Mouse (Mus musculus) forebrain, embryonic 14.5 days (tissue): ENCODE data around the gene Ext2. TPM values are rescaled to one million over a fixed set of nuclear protein-coding genes. Genes with fewer than 3 reads are reported as not detected.

Source experiments
- ATAC-seq: fragments of 200-750 bp; cut with Nextera tagmentation; 2 replicates; pipeline ENCODE4 v1.8.0; 2017; ENCODE audit warnings: mild to moderate bottlenecking, moderate library complexity
- DNase-seq: peaks from one replicate; pipeline ENCODE4 v3.0.0-alpha.2; 2015; ENCODE audit warnings: low spot score
- H3K27ac ChIP-seq: fragments of 300-500 bp; sonication (generic); 2 replicates; pipeline ENCODE4 v1.5.1; 2014; ENCODE audit warnings: low read depth, mild to moderate bottlenecking, control low read depth, low read length, moderate library complexity
- H3K27me3 ChIP-seq: fragments of 300-500 bp; sonication (generic); replicated peaks from 2 replicates; pipeline ENCODE4 v1.6.1; 2014; ENCODE audit warnings: low read length, control low read depth, mixed read lengths; ENCODE audit not compliant: control insufficient read depth, insufficient read depth
- H3K36me3 ChIP-seq: fragments of 300-500 bp; sonication (generic); 2 replicates; pipeline ENCODE4 v1.6.1; 2014; ENCODE audit warnings: low read length, control low read depth; ENCODE audit not compliant: control insufficient read depth, insufficient read depth
- H3K4me1 ChIP-seq: fragments of 300-500 bp; sonication (generic); 2 replicates; pipeline ENCODE4 v1.6.1; 2014; ENCODE audit warnings: antibody characterized with exemption, low read length, control low read depth; ENCODE audit not compliant: control insufficient read depth, insufficient read depth
- H3K4me2 ChIP-seq: fragments of 300-500 bp; sonication (generic); 2 replicates; pipeline ENCODE4 v1.6.1; 2014; ENCODE audit warnings: mild to moderate bottlenecking, control low read depth, low read length
- H3K4me3 ChIP-seq: fragments of 300-500 bp; sonication (generic); 2 replicates; pipeline ENCODE4 v1.5.1; 2014; ENCODE audit warnings: low read depth, low read length, control low read depth
- H3K9ac ChIP-seq: fragments of 300-500 bp; sonication (generic); 2 replicates; pipeline ENCODE4 v1.6.1; 2014; ENCODE audit warnings: mild to moderate bottlenecking, low read length, control low read depth, moderate library complexity
- H3K9me3 ChIP-seq: fragments of 300-500 bp; sonication (generic); replicated peaks from 2 replicates; pipeline ENCODE4 v1.6.1; 2016; ENCODE audit warnings: low read length, control low read depth, mixed read lengths; ENCODE audit not compliant: control insufficient read depth
- WGBS: fragments of 180-500 bp; shearing (Covaris S2); extraction: QIAGEN DNeasy Blood & Tissue Kit; methylation state at CpG from one replicate; pipeline ENCODE4 v1.1.7; 2014; 5-methylcytosine and 5-hydroxymethylcytosine counted together
- polyA plus RNA-seq: library from polyadenylated mRNA; unstranded; fragments of >200 nt; fragmentation: Nextera tagmentation; extraction: Ambion mirVana; gene quantifications from 2 replicates; pipeline ENCODE4 v1.2.1, GENCODE M21; 2014

Ext2 gene
- polyA plus RNA-seq, 1 experiment from 2014 or later = 53.1 TPM

DNA sequence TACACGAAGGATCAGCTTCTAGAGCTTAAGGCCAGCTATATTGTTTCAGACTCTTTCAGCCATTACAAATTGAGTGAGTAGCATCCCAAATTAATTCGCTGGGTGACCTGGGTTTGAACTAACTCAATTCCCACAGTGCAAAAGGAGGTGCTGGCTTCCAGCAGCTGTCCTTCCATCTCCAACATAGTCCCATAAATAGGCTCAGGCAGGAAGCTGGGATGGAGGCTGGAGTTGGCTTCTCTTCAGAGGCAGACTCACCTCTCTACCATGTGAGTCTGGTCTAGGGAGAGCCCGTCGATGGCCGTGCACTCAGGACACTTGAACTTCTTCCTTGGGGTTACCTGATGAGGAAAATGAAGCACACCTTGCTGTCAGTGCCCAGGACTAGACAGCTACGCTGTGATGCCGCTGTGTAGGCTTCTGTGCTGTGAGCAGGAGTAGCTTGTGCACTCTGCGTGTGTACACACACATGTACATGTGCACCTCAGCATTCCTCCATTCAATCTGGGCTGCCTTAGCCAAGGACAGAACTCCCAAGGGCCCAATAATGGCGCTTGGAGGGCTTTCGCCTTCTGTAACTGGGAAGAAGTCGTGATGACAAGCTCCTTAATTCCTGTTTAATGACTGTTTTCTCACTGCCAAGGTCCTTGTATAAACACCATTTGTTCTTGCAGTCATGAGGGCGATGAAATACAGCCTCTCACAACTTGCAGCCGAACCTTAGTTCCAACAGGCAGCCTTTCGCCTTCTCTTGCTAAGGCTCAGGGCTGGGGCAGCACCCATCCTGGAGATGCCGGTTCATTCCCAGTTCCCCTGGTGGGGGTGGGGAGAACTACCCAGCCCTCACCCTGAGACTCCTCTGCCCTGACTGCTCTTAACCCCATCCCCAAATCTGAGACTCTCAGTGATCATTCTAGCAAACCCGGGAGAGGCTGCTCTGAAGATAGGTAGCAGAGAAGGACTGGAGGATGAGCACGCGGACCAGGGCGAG is 119.1 kb downstream of the Ext2 start:
- Histone ChIP-seq H3K4me3 (no peak overlapping the region), H3K36me3 (peaks cover 21% of the 10 kb centered on the region), H3K4me1 (no peaks in the 10 kb centered on the region), H3K9me3 (no peaks in the 10 kb centered on the region), H3K4me2 (no peak overlapping the region), H3K9ac (no peak overlapping the region), H3K27ac (no peak overlapping the region), H3K27me3 (no peaks in the 10 kb centered on the region)
- DNase-seq (no peak), ATAC-seq (no peak)
- 86% methylated on average over 19 of the region's 19 CpGs for WGBS

- no peak overlapping the region for H3K4me3 ChIP-seq
- H3K4me2 ChIP-seq = no peak overlapping the region
- DNase-seq (no peak), ATAC-seq (no peak)
- H3K9me3 ChIP-seq = no peaks in the 10 kb centered on the region
- H3K9ac ChIP-seq = no peak overlapping the region
- H3K36me3 ChIP-seq = peaks cover 27% of the 10 kb centered on the region
- H3K27ac ChIP-seq = no peak overlapping the region
- WGBS = 97% methylated on average over 2 of the region's 2 CpGs
- H3K27me3 ChIP-seq = no peaks in the 10 kb centered on the region
- no peaks in the 10 kb centered on the region for H3K4me1 ChIP-seq
These were observed 123.0 kb downstream of the Ext2 start for GRCm38 (mm10) chr2:93699346-93699745.

DNA sequence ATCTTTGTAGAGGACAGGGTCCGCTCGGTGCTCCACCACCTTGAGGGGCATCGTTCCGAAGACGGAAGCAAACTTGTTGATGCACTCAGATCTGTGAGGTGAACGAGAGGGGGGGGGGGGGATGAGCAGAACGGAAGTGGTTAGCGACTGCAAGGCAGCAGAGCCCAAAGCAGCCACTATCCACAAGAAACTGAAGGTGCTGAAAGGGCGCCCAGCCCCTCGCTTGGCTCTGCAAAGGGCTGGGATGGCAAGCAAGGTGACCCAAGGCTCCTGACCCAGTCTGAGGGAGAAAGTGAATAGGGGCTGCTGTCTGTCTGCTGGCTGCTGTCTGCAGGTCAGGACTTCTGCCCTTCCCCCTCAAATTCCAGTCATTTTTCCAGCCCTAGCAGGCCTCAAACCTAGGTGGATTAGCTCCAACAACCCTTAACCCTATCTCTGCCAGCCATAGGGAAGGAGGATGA is 126.2 kb downstream of the Ext2 start:
- no peak for DNase-seq
- no peaks in the 10 kb centered on the region for H3K9me3 ChIP-seq
- H3K4me1 ChIP-seq = no peaks in the 10 kb centered on the region
- peaks cover 12% of the 10 kb centered on the region; the same call in 1 of the 2 replicates for H3K36me3 ChIP-seq
- ATAC-seq = no peak
- WGBS = 41% methylated on average over 10 of the region's 10 CpGs
- no peak overlapping the region for H3K9ac ChIP-seq
- no peaks in the 10 kb centered on the region for H3K27me3 ChIP-seq
- no peak overlapping the region for H3K27ac ChIP-seq
- H3K4me3 ChIP-seq = no peak overlapping the region
- no peak overlapping the region for H3K4me2 ChIP-seq

- no peaks in the 10 kb centered on the region for H3K9me3 ChIP-seq
- no peak overlapping the region for H3K9ac ChIP-seq
- H3K27me3 ChIP-seq = no peaks in the 10 kb centered on the region
- no peaks in the 10 kb centered on the region for H3K4me1 ChIP-seq
- DNase-seq (no peak), ATAC-seq (no peak)
- WGBS = 64% methylated on average over 4 of the region's 4 CpGs
- H3K4me2 ChIP-seq = no peak overlapping the region
- peaks cover 12% of the 10 kb centered on the region; the same call in 1 of the 2 replicates for H3K36me3 ChIP-seq
- H3K27ac ChIP-seq = no peak overlapping the region
- H3K4me3 ChIP-seq = no peak overlapping the region
These were observed 129.3 kb downstream of the Ext2 start for GRCm38 (mm10) chr2:93693101-93693500.

GRCm38 (mm10) chr2:93690064-93690930 is 132.1 kb downstream of the Ext2 start:
- ATAC-seq (no peak), DNase-seq (no peak)
- Histone ChIP-seq H3K4me1 (no peaks in the 10 kb centered on the region), H3K9me3 (no peaks in the 10 kb centered on the region), H3K9ac (no peak overlapping the region), H3K36me3 (peaks cover 4% of the 10 kb centered on the region; the same call in 1 of the 2 replicates), H3K27me3 (no peaks in the 10 kb centered on the region), H3K4me3 (no peak overlapping the region), H3K4me2 (no peak overlapping the region), H3K27ac (no peak overlapping the region)
- WGBS = 70% methylated on average over 9 of the region's 9 CpGs

GRCm38 (mm10) chr2:93683674-93684073 is 138.7 kb downstream of the Ext2 start:
- no peak overlapping the region for H3K4me2 ChIP-seq
- H3K4me3 ChIP-seq = no peak overlapping the region
- no peaks in the 10 kb centered on the region for H3K36me3 ChIP-seq
- no peak for ATAC-seq
- no peak for DNase-seq
- 51% methylated on average over 8 of the region's 8 CpGs for WGBS
- no peaks in the 10 kb centered on the region for H3K9me3 ChIP-seq
- H3K4me1 ChIP-seq = no peaks in the 10 kb centered on the region; the same call in 1 of the 2 replicates
- no peak overlapping the region for H3K9ac ChIP-seq
- no peak overlapping the region for H3K27ac ChIP-seq
- no peaks in the 10 kb centered on the region for H3K27me3 ChIP-seq

- ATAC-seq = no peak
- H3K9ac ChIP-seq = no peak overlapping the region
- no peak overlapping the region for H3K27ac ChIP-seq
- H3K4me1 ChIP-seq = no peaks in the 10 kb centered on the region; the same call in 1 of the 2 replicates
- 86% methylated on average over 7 of the region's 7 CpGs for WGBS
- no peak overlapping the region for H3K4me2 ChIP-seq
- H3K27me3 ChIP-seq = no peaks in the 10 kb centered on the region
- H3K9me3 ChIP-seq = no peaks in the 10 kb centered on the region
- H3K4me3 ChIP-seq = no peak overlapping the region
- DNase-seq = no peak
- H3K36me3 ChIP-seq = no peaks in the 10 kb centered on the region
These were observed 139.7 kb downstream of the Ext2 start for GRCm38 (mm10) chr2:93682601-93683202.

GRCm38 (mm10) chr2:93681321-93681720 is 141.0 kb downstream of the Ext2 start:
- H3K4me2 ChIP-seq = no peak overlapping the region
- H3K4me3 ChIP-seq = no peak overlapping the region
- no peaks in the 10 kb centered on the region for H3K27me3 ChIP-seq
- no peaks in the 10 kb centered on the region for H3K36me3 ChIP-seq
- DNase-seq (no peak), ATAC-seq (no peak)
- no peak overlapping the region for H3K27ac ChIP-seq
- no peaks in the 10 kb centered on the region; the same call in 1 of the 2 replicates for H3K4me1 ChIP-seq
- no peak overlapping the region for H3K9ac ChIP-seq
- 61% methylated on average over 5 of the region's 5 CpGs for WGBS
- H3K9me3 ChIP-seq = no peaks in the 10 kb centered on the region
